Mouse (Mus musculus): ENCODE data around the gene Zhx3. TPM values are rescaled to one million over a fixed set of nuclear protein-coding genes. Genes with fewer than 3 reads are reported as not detected.

The Zhx3 gene
- polyA plus RNA-seq, 1 experiment from 2014 or later, result 9.8 TPM

GRCm38 (mm10) chr2:160860363-160860762 lies 12.4 kb downstream of the Zhx3 start:
- H3K36me3 ChIP-seq (ENCODE audit: control insufficient read depth, insufficient read depth, low read length), result no peaks in the 10 kb centered on the region
- ATAC-seq (ENCODE audit: insufficient number of reproducible peaks, insufficient read depth, low FRiP score, low read depth), result no peak
- no peak overlapping the region for H3K4me2 ChIP-seq (replicated peaks; ENCODE audit: low read depth, low read length)
- 69% methylated on average over 1 of the region's 1 CpGs for WGBS
- H3K9me3 ChIP-seq (ENCODE audit: control insufficient read depth, low read depth, low read length), result no peaks in the 10 kb centered on the region
- no peaks in the 10 kb centered on the region for H3K27me3 ChIP-seq (ENCODE audit: control insufficient read depth, insufficient read depth, low read length)
- H3K4me3 ChIP-seq (ENCODE audit: low read depth, low read length), result no peak overlapping the region
- H3K27ac ChIP-seq (ENCODE audit: low read length), result no peak overlapping the region
- no peak overlapping the region for H3K9ac ChIP-seq (replicated peaks; ENCODE audit: low read depth, low read length)
- no peaks in the 10 kb centered on the region for H3K4me1 ChIP-seq (ENCODE audit: control insufficient read depth, insufficient read depth, low read length)

DNA sequence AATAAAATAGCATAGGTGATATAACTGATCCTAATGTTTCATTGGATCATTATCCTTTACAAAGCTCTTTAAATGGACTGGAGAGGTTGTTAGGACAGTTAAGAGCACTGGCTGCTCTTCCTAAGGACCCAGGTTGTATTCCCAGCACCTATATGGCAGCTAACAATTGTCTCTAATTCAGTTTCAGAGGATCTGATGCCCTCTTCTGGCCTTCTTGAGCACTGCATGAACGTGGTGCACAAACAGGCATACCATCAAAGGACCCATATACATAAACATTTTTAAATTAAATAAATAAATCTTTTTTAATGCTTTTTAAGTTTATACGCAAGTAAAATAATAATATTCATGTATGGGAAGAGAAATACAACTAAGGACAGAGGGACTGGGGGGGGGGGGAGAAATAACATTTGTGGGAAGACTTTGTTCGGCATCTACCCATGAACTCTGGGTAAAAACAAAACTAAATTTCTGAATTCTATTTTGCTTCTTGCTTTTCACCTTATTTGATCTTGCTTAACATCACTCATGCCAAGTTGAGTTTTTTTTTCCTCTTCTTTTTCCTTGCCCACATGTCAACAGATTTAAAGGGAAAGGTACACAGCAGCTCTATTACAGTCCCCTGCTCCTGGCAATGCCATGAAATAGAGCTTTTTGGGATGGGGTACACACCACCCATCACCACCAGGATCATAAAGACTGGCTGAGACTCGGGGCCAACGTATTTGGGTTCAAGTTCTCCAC lies 16.3 kb downstream of the Zhx3 start:
- no peak for ATAC-seq (ENCODE audit: insufficient number of reproducible peaks, insufficient read depth, low FRiP score, low read depth)
- no peak overlapping the region for H3K4me3 ChIP-seq (ENCODE audit: low read depth, low read length)
- no peak overlapping the region for H3K4me2 ChIP-seq (replicated peaks; ENCODE audit: low read depth, low read length)
- H3K36me3 ChIP-seq (ENCODE audit: control insufficient read depth, insufficient read depth, low read length), result no peaks in the 10 kb centered on the region
- WGBS, result 78% methylated on average over 5 of the region's 5 CpGs
- no peak overlapping the region for H3K27ac ChIP-seq (ENCODE audit: low read length)
- H3K9me3 ChIP-seq (ENCODE audit: control insufficient read depth, low read depth, low read length), result no peaks in the 10 kb centered on the region
- no peaks in the 10 kb centered on the region for H3K27me3 ChIP-seq (ENCODE audit: control insufficient read depth, insufficient read depth, low read length)
- H3K4me1 ChIP-seq (ENCODE audit: control insufficient read depth, insufficient read depth, low read length), result no peaks in the 10 kb centered on the region
- H3K9ac ChIP-seq (replicated peaks; ENCODE audit: low read depth, low read length), result no peak overlapping the region

GRCm38 (mm10) chr2:160854687-160855086 lies 18.1 kb downstream of the Zhx3 start:
- Histone ChIP-seq H3K27ac (ENCODE audit: low read length) (no peak overlapping the region), H3K9me3 (ENCODE audit: control insufficient read depth, low read depth, low read length) (no peaks in the 10 kb centered on the region), H3K4me3 (ENCODE audit: low read depth, low read length) (no peak overlapping the region), H3K36me3 (ENCODE audit: control insufficient read depth, insufficient read depth, low read length) (no peaks in the 10 kb centered on the region), H3K9ac (replicated peaks; ENCODE audit: low read depth, low read length) (no peak overlapping the region), H3K27me3 (ENCODE audit: control insufficient read depth, insufficient read depth, low read length) (no peaks in the 10 kb centered on the region), H3K4me1 (ENCODE audit: control insufficient read depth, insufficient read depth, low read length) (no peaks in the 10 kb centered on the region), H3K4me2 (replicated peaks; ENCODE audit: low read depth, low read length) (no peak overlapping the region)
- ATAC-seq (ENCODE audit: insufficient number of reproducible peaks, insufficient read depth, low FRiP score, low read depth), result no peak

DNA sequence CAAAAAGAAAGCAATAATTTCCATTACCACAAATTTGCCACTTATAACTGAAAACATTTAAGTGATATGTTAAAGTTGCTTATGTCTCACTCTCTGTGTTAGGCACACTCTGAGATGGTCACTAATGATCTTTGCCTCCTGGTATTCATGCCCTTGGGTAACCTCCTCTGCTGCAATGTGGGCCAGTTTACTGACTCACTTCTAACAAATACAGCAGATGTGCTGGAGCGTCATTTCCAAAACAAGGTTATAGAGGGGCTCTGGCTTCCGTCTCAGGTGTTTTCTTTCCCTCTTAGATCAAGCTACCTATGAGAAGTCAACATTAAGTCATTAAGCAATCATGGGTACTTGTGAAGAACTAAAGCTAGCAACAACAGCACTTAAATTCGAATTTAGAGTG lies 22.4 kb downstream of the Zhx3 start:
- Histone ChIP-seq H3K4me1 (ENCODE audit: control insufficient read depth, insufficient read depth, low read length) (no peaks in the 10 kb centered on the region), H3K4me3 (ENCODE audit: low read depth, low read length) (no peak overlapping the region), H3K4me2 (replicated peaks; ENCODE audit: low read depth, low read length) (no peak overlapping the region), H3K36me3 (ENCODE audit: control insufficient read depth, insufficient read depth, low read length) (no peaks in the 10 kb centered on the region), H3K9me3 (ENCODE audit: control insufficient read depth, low read depth, low read length) (no peaks in the 10 kb centered on the region), H3K27ac (ENCODE audit: low read length) (no peak overlapping the region), H3K9ac (replicated peaks; ENCODE audit: low read depth, low read length) (no peak overlapping the region), H3K27me3 (ENCODE audit: control insufficient read depth, insufficient read depth, low read length) (no peaks in the 10 kb centered on the region)
- no peak for ATAC-seq (ENCODE audit: insufficient number of reproducible peaks, insufficient read depth, low FRiP score, low read depth)
- WGBS, result 81% methylated on average over 3 of the region's 3 CpGs

- H3K4me3 ChIP-seq (ENCODE audit: low read depth, low read length), result no peak overlapping the region
- no peak for ATAC-seq (ENCODE audit: insufficient number of reproducible peaks, insufficient read depth, low FRiP score, low read depth)
- no peaks in the 10 kb centered on the region for H3K27me3 ChIP-seq (ENCODE audit: control insufficient read depth, insufficient read depth, low read length)
- H3K9me3 ChIP-seq (ENCODE audit: control insufficient read depth, low read depth, low read length), result no peaks in the 10 kb centered on the region
- no peaks in the 10 kb centered on the region for H3K4me1 ChIP-seq (ENCODE audit: control insufficient read depth, insufficient read depth, low read length)
- no peak overlapping the region for H3K27ac ChIP-seq (ENCODE audit: low read length)
- H3K36me3 ChIP-seq (ENCODE audit: control insufficient read depth, insufficient read depth, low read length), result no peaks in the 10 kb centered on the region
- no peak overlapping the region for H3K4me2 ChIP-seq (replicated peaks; ENCODE audit: low read depth, low read length)
- no peak overlapping the region for H3K9ac ChIP-seq (replicated peaks; ENCODE audit: low read depth, low read length)
- WGBS, result 86% methylated on average over 3 of the region's 3 CpGs
These were observed 23.1 kb downstream of the Zhx3 start for GRCm38 (mm10) chr2:160849617-160850240.

GRCm38 (mm10) chr2:160848186-160848585 lies 24.6 kb downstream of the Zhx3 start:
- Histone ChIP-seq H3K27me3 (ENCODE audit: control insufficient read depth, insufficient read depth, low read length) (no peaks in the 10 kb centered on the region), H3K9ac (replicated peaks; ENCODE audit: low read depth, low read length) (no peak overlapping the region), H3K27ac (ENCODE audit: low read length) (no peak overlapping the region), H3K4me1 (ENCODE audit: control insufficient read depth, insufficient read depth, low read length) (no peaks in the 10 kb centered on the region), H3K4me2 (replicated peaks; ENCODE audit: low read depth, low read length) (no peak overlapping the region), H3K36me3 (ENCODE audit: control insufficient read depth, insufficient read depth, low read length) (no peaks in the 10 kb centered on the region), H3K9me3 (ENCODE audit: control insufficient read depth, low read depth, low read length) (no peaks in the 10 kb centered on the region), H3K4me3 (ENCODE audit: low read depth, low read length) (no peak overlapping the region)
- no peak for ATAC-seq (ENCODE audit: insufficient number of reproducible peaks, insufficient read depth, low FRiP score, low read depth)
- 89% methylated on average over 2 of the region's 2 CpGs for WGBS

- Histone ChIP-seq H3K27me3 (ENCODE audit: control insufficient read depth, insufficient read depth, low read length) (no peaks in the 10 kb centered on the region), H3K4me3 (ENCODE audit: low read depth, low read length) (no peak overlapping the region), H3K4me1 (ENCODE audit: control insufficient read depth, insufficient read depth, low read length) (no peaks in the 10 kb centered on the region), H3K9me3 (ENCODE audit: control insufficient read depth, low read depth, low read length) (no peaks in the 10 kb centered on the region), H3K27ac (ENCODE audit: low read length) (no peak overlapping the region), H3K9ac (replicated peaks; ENCODE audit: low read depth, low read length) (no peak overlapping the region), H3K4me2 (replicated peaks; ENCODE audit: low read depth, low read length) (no peak overlapping the region), H3K36me3 (ENCODE audit: control insufficient read depth, insufficient read depth, low read length) (no peaks in the 10 kb centered on the region)
- ATAC-seq (ENCODE audit: insufficient number of reproducible peaks, insufficient read depth, low FRiP score, low read depth), result no peak
- WGBS, result 64% methylated on average over 1 of the region's 1 CpGs
These were observed 25.1 kb downstream of the Zhx3 start for GRCm38 (mm10) chr2:160847664-160848063.

- Histone ChIP-seq H3K27ac (ENCODE audit: low read length) (no peak overlapping the region), H3K9me3 (ENCODE audit: control insufficient read depth, low read depth, low read length) (no peaks in the 10 kb centered on the region), H3K4me2 (replicated peaks; ENCODE audit: low read depth, low read length) (no peak overlapping the region), H3K4me1 (ENCODE audit: control insufficient read depth, insufficient read depth, low read length) (no peaks in the 10 kb centered on the region), H3K36me3 (ENCODE audit: control insufficient read depth, insufficient read depth, low read length) (no peaks in the 10 kb centered on the region), H3K27me3 (ENCODE audit: control insufficient read depth, insufficient read depth, low read length) (no peaks in the 10 kb centered on the region), H3K4me3 (ENCODE audit: low read depth, low read length) (no peak overlapping the region), H3K9ac (replicated peaks; ENCODE audit: low read depth, low read length) (no peak overlapping the region)
- ATAC-seq (ENCODE audit: insufficient number of reproducible peaks, insufficient read depth, low FRiP score, low read depth), result no peak
These were observed 32.0 kb downstream of the Zhx3 start for GRCm38 (mm10) chr2:160840838-160841237.

DNA sequence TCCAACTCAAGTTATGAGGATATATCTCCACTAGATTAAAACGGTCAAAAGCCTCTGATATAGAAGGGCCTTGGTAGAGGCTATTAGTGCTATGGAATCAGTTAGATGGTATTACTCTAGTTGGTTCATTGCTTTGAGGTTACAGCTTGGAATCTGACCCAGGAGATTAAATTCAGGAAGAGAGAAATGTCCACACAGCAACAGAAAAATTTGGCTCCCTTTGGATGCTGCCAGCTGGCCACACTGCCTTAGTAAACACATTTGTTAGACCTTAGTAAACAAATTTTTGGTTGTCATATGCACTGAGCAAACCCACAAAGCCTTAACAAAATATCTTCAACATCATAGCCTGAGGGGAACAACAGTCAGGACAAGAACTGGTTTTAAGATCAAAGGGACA lies 62.0 kb downstream of the Zhx3 start:
- Histone ChIP-seq H3K27me3 (ENCODE audit: control insufficient read depth, insufficient read depth, low read length) (no peaks in the 10 kb centered on the region), H3K36me3 (ENCODE audit: control insufficient read depth, insufficient read depth, low read length) (no peaks in the 10 kb centered on the region), H3K9ac (replicated peaks; ENCODE audit: low read depth, low read length) (no peak overlapping the region), H3K27ac (ENCODE audit: low read length) (no peak overlapping the region), H3K4me3 (ENCODE audit: low read depth, low read length) (no peak overlapping the region), H3K9me3 (ENCODE audit: control insufficient read depth, low read depth, low read length) (no peaks in the 10 kb centered on the region), H3K4me1 (ENCODE audit: control insufficient read depth, insufficient read depth, low read length) (no peaks in the 10 kb centered on the region), H3K4me2 (replicated peaks; ENCODE audit: low read depth, low read length) (no peak overlapping the region)
- 54% methylated on average over 1 of the region's 1 CpGs for WGBS
- ATAC-seq (ENCODE audit: insufficient number of reproducible peaks, insufficient read depth, low FRiP score, low read depth), result no peak

All from stomach, embryonic 14.5 days (tissue).